Mouse (Mus musculus) layer of hippocampus, postnatal 14 days (tissue): Measurements from ENCODE around the gene Tor1aip2. TPM values are rescaled to one million over a fixed set of nuclear protein-coding genes. Genes with fewer than 3 reads are reported as not detected.

Experiments
- DNase-seq, 2 experiments: peaks; one replicate each; pipeline ENCODE4 v3.0.0; 2021 to 2022; ENCODE audit warnings: low spot score in 2 of 2, mixed read lengths in 1 of 2
- total RNA-seq, 2 experiments: library from RNA; stranded (reverse); gene quantifications; 2 replicates each; pipeline ENCODE4 v1.2.3; 2021

Tor1aip2 gene
- total RNA-seq, 2 experiments from 2014 or later: 60.8 to 69.9 TPM

DNA sequence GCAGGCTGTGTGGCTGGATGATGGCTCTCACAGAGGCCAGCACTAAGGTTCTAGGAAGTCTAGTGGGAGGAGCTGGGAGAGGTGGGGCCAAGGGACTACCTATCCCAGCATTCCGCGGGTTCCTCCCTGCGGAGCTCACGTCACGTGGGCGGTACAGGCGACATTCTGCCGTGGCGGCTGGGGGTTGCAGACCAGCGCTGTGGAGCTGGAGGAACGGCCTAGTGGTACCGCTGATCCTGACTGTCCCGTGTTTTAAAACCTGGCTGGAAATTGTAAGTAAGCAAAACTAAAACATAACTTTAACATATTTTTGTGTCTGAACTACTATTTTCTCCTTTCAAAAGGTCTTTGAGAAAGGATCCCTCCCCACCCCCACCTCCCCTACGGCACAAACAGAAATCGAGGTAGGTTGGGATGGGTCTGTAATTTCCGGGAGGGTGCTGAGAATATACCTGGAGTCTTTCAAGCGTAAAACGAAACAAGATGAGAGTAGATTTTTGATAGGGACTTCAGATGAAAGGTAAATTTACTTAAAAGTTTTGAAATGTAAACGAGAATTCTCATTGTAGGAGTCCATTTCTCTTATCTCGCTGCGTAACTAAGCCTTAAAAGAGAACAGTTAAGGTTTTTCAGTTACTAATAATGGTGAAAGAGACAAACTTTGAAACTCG lies 5.7 kb downstream of the Tor1aip2 start:
- DNase-seq: peak; percentile 82 to 92

DNA sequence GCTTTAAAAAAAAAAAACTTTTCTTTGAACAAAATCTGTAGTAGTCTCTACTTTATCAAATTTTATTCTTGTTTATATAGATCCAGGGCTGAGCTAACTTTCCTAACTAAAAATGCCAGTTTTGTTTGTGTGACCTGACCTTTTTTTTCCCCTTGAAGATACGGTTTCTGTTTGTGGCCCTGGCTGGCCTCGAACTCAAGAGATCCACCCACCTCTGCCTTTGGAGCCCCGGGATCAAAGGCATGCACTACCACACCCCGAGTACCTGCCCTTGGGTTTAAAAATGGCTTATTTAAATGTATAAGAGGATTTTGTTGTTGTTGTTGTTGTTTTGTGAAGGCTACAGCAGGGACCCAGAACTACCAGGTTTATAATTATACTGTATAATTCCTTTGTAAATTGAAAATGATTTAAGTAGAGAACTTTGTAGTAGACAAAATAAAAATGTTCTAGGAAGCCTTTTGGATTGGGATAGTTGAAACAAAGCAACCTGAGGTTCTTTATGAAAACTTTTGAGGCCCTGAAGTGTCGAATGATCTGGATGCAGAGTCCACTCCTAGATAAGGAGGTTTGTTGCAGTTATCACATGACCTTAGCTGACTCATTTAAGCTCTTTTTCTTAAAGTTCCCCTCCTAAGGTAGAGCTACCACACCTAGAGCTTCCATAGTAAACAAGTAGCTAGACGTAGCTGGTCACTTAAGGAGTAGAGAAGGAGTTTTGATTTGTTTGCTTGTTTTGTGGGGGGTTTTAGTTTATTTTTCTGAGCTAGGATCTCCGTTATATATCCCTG lies 6.4 kb downstream of the Tor1aip2 start:
- no peak for DNase-seq

DNA sequence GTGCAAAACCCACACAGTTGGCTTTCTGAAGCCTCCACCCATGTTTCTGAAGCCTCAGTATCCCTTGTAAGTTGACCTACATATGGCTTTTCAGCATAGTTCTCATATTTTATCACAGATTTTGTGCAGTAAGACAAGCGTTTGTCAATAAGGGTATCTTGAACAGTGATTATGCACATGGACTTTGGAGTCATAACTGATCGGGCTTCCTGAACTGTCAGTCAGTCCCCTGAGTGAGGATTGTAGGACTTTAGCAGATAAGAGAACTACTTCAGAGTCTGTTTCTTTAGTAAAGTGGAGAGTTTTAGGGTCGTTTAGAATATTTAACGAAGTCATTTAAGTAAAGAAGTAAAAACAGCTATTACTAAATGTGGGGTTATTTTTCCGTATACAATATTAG lies 7.3 kb downstream of the Tor1aip2 start:
- no peak for DNase-seq

DNA sequence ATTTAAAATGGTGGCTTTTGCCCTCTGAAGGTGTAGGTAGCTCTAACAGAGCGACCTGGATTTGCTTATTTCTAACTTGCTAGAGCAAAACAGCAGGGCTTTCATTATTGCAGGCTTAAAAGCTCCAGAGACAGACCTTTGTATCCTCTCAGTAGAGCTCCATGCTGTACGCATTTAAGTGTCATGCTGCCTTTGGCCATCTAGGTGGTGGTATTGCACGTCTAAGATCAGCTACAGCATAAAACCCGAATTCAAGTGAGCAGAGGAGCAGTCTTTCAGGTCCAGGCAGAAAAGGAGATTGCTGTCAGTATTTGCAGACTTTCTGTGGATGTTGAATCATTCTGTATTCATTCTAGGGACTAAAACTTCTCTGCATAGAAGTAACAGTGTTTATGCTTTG lies 7.8 kb downstream of the Tor1aip2 start:
- DNase-seq: peak; percentile 43 to 60

DNA sequence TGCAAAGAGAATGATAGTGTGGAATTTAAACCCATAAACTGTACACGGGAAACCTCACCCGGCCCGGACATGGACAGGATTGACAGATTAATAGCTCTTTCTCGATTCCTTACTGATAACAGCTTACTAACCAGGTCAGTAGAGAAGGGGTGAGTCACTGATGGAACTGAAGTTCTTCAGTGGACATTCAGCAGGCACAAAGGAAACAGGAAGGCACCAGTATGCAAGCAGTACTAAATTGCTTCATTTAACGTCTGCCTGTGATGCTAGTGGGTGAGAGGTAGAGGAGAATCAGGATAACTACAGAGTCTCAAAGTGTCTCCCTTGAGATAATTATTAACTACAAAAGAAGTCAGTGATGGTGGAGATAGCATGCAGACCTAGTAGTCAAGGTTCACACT lies 9.0 kb downstream of the Tor1aip2 start:
- DNase-seq: no peak

DNA sequence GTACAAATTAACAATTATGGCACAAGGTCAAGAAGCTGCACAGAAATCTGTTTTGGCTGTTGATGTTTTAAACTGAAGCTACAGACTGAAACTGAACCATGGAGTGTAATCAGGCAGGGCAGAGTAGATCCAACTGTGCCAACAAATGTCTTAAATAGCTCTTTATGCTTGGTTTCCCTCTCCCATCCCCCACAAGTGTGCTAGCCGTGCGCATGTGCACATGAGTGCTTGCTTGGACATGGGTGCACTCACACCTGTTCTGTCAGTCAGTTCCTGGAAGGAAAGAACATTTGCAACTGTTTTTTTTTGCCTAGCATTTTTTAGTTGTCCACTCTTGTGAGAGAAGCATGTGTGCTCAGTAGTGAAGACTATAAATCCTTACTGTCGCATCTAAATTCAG lies 11.5 kb downstream of the Tor1aip2 start:
- DNase-seq: peak in 1 of 2 experiments; percentile 9

DNA sequence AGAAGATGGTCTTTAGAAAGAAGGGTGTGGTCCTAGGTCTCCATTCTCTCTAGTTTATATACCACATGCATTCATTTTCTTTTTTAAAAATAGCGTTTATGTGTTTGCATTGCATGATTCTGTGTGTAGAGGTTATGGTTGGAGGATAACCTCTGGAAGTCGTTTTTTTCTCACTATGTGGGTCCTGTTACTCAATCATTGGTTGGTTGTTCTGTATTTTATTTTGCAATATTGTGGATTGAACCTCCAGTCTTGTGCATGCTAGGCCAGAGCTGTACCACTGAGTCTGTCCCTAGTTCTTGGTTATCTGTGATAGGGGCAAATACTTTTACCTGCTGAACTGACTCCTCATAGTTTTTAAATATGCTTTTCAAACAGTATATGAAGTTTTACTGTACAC lies 23.0 kb downstream of the Tor1aip2 start:
- no peak for DNase-seq

DNA sequence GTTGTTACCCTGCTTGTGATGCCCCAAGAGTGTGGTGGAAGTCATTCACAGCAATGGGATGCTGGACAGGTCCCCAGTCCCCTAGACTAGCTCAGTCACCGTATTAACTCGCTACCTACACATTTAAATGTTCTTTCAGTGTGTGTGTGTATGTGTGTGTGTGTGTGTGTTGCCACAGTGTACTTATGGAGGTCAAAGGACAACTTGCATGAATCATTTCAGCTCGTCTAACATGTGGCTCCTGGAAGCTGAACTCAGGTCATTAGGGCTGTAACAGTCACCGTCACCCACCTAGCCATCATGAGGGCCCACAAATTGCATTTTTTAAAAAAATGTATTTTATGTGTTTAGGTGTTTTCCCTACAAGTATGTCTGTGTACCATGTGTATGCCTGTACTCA lies 27.0 kb downstream of the Tor1aip2 start:
- no peak for DNase-seq

DNA sequence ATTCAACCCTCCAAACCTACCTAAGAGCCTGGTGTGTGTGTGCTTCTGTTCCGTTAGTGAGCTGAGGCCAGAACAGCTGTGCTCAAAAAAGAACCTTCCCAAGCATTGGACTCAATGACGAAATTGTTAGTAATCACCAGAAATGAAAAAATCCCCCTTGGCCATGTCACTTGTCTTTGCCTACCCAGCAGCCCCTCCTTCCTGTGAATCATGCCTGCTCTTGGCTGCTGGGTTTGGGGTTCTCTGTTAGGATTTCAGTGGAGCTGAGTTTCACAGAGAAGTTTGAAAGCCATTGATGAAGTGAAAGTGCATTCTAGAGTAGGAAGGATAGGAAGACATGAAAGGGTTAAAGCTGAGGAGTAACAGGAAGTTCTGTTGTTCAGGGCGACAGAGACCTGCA lies 30.9 kb downstream of the Tor1aip2 start:
- DNase-seq: no peak

DNA sequence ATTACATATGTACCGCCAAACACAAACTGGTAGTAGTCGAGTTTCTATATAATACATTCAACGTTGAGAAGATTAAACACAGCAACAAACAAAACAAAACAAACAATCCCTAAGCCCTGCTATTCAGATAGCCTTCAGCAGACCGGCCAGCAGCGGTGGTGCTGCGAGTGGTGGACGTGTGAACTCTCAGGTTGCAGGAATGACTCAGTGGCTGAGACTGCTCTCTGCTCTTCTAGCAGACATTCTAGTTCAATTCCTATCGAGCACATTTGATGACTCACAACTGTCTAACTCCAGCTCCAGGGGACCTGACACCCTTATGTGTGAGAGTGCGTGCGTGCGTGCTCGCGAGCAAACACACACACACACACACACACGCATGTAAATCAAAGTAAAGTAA lies 34.9 kb downstream of the Tor1aip2 start:
- no peak for DNase-seq

DNA sequence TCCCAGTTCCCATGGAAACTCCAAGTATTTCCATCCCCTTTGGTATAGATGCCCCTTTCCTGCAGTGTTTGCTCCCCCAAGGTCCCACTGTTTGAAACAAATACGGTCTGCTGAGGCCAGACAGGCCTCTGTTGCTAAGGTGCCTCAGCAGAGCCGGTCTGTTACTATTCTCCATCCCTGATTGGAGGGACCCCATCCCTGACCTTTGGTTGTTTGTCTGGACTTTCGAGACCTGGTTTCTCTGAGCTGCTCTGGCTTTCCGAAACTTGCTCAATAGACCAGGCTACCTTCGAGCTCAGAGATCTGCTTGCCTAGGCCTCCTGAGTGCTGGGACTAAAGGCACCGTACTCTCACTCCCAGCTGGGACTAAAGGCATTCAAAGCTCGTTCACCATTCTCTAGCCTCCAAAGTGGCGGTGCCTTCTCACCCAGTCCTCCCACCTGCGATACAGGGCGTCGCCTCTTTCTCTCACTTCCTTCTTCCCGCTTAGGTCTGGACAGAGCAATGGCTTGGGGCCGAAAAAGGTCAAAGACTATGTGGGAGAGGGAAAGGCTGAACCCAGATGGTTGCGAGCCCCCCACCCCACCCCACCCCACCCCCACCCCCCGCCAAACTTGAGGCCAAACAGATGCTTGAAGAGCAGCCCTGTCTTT lies 38.1 kb downstream of the Tor1aip2 start:
- no peak for DNase-seq

DNA sequence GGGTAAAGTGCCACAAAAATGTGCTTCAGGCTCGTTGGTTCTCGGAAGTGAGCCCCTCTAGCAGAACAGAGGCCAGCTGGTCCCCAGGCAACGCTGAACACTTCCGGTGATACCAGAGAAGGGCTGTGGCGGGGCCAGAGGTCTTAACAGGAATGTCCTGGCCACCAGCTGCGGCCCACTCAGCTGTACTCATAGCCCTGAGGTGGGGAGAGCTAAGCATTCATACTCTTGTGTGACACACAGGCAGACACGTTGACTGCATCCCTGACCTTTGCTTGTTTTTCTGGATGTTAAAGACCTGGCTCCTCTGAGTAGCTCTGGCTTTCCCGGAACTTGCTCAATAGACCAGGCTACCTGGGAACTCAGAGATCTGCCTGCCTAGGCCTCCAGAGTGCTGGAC lies 39.4 kb downstream of the Tor1aip2 start:
- DNase-seq: no peak

DNA sequence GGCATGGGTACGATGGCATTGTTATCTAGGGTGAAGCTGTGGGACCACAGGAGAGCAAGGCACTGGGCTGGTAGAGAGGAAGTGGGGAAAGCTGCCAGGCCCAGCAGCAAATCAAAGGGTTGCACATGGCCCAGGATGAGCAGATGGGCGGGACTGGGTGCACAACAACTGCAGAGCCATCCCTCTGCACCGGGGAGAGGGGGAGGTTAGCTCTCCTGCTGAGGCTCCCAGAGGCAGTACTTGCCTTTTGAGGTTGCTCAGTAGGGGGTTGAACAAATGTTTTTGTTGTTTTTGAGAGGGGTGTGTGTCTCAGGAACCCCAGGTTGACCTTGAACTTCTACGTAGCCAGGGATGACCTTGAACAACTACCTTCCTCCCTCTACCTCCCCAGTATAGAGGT lies 41.3 kb downstream of the Tor1aip2 start:
- no peak for DNase-seq

DNA sequence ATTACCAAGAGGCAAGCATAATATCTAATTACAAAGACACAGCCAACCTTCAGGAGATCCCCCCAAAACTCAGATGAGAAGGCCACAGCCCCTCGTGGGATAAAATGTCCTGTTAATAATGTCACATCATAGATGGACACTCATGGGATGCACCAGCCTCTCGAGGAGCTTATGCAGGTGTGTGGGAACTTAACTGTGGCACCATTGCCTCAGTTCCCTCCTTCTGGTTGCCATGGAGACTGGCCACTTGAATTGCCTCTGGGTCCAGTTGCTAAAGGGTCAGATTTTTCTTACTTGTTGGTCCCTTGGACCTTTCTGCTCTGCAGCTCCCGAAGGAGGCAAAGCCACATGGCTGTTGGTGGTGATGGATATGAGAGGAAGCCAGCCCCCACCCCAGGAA lies 42.5 kb downstream of the Tor1aip2 start:
- no peak for DNase-seq

DNA sequence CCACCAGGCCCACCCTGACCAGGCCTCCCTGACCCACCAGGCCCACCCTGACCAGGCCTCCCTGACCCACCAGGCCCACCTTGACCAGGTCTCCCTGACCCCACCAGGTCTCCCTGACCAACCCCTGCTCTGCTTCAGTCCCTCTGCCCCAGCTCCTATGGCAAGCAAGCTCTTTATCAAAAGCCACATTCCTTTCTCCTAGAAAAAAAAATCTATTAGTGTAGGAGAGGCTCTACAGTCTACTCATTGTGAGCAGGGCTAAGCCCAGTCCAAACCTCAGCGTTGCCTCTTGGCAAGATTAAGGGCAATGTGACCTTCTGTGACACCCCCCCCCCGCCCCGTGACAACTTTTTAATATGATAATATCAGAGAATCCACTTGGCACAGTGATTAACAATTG lies 49.4 kb downstream of the Tor1aip2 start:
- DNase-seq: no peak

DNA sequence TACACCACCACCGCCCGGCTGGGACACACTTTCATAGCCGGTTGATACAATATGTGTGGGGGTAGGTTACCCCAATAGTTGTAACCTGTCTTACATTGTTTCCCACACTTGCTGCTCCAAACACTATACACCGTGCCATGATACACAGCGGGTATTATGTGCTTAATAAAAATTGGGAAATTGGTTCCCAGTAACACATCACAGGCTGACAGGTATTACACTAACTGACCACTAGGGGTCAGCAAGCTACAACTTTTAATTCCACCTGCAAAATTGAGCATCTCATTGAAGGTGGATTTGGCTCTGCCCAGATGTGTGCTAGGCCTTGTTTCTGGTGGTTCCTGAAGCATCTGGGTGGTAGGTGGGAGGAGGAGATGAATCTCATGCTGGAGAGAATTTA lies 50.6 kb downstream of the Tor1aip2 start:
- peak; percentile 36 to 65 for DNase-seq

DNA sequence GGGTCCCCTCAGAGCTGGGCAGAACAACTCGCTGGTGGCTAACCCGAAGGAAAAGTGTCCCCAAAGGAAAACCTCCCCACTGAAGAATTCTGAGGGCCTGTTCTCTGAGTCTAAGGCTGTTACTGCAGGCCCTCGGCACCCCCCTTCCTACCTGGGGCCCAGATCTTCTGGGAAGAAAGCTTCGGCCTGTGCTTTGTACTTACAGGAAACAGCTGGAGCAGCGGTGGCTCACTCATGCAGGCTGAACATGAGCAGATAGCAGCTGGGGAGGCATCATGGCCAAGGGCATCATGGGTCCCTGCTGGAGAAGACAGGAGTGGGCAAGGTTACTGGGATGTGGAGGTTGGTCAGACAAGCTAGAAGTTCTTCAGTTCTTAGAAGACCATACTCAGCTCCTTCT lies 52.4 kb downstream of the Tor1aip2 start:
- DNase-seq: no peak

DNA sequence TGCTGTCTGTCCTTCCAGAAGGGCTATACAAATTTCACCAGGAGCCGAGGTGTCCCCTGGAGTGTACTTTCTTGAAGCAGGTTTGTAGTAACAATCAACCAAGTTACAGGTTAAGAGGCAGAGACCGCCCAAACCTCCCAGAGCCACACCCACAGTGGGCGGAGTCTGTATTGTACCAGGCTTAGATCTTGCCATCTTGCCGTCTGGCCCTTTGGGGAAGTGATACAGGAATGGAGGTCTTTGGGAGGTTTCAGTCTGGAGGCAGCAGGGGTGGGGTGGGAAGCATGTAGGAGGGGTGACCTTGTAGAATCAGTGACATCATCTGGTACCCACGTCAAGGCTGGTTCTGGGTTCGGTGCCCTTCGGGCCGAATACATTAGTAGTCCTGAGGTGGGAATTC lies 54.4 kb downstream of the Tor1aip2 start:
- DNase-seq: no peak

DNA sequence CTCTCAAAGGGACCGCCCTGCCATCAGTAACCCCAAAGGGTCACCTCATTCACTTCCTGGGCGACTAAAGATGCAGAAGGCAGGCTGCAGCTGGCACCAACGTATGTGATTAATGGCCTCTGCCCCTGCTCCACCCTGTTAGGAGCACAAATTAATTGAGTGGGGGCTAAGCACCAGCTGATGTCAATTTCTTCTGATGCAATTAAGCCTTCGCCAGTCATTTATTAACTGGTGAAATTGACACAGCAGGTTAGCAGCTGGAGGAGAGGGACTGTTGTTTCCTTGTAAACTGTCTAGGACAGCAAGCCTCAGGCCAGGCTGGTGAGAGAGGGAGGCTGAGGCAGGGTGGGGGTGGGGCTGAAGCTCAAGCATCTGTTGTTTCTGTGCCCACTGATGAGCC lies 54.8 kb downstream of the Tor1aip2 start:
- no peak for DNase-seq

DNA sequence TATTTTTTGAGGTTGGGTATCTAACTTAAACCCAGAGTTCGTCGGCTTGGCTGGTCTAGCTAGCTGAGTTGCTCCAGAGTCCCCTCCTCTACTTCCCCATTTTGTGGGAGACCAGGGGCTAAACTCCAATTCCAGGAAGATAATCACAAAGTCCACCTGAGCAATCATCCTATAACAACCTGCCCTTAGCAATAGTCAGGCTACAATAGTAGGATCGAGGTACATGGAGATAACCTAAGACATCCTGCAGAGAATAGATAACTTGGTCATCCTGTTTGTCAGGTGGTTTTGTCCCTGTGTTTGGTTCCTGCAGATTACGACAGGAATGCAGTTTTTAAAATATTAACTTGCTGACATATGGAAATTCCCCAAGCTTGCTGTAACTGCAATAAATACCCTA lies 56.6 kb downstream of the Tor1aip2 start:
- DNase-seq: no peak

DNA sequence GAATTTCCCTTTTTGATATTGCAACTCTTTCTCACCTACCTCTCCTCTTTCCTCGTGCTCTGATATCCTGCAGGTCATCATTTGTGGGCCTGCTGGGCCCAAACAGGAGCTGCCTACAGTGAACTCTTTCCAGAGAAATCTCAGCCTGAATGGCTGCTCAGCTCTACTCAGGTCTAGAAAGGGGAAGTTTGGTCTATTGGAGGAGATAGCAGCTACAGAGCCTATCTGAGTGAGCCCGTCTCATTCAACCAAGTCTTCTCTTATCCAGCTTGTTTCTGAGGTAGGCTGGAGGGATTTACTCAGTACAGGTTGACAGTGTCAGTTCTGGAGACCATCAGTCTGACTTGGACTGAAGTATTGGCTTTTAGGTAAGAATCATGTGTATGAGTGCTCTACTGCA lies 68.6 kb downstream of the Tor1aip2 start:
- DNase-seq: no peak

DNA sequence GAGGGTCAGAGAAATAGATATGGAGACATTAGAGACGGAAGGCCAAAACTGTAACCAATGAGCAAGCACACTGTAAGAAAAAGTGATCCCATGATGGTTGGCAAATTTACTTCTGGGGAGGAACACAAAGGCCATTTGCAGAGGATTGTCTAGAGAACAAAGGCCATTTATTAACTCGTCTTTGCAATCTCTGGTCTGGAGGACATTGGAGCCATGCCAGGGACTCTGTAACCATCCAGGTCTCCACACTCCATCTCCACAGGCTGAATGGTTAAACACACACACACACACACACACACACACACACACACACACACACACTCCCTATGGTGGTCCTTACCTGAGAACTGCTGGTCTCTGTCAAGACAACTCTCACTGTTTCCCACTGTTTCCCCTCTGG lies 70.2 kb downstream of the Tor1aip2 start:
- no peak for DNase-seq
